Mouse (Mus musculus): ENCODE results near the gene Gm20878. TPM values are rescaled to one million over a fixed set of nuclear protein-coding genes. Genes with fewer than 3 reads are reported as not detected.
"Not testable (repeated sequence)": the region's sequence is repeated elsewhere in the genome, so short reads cannot be mapped to it uniquely, and the experiment has no call there.

The Gm20878 gene
- 10 to 100 TPM; 17.6 to 29.5 (median 18.1) TPM for total RNA-seq (2022)

DNA sequence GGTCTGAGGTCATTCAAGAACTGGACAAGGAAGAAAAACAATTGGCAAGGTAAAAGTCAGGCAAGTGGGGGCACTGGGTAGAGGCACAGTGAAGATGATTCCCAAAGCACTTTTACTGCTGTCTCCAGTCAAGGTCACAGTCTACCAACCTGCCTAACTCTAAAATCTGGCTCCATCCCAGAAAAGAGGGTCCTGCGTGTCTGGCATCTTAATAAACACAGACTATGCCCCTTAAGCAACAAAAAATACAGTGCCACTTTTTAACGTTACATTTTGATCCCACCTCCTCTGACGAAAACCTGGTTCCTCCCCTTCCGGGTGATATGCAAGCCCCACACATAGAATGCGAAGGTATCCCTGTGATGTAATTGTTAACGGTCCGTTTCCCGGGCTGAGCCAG lies at the start of gene Gm20878:
TSS of gene Gm20878 (plus strand) at position 301 of the 400 bp plus-strand sequence.
- DNase-seq (ENCODE audit: low spot score in 2 of 2) = not testable (repeated sequence)

DNA sequence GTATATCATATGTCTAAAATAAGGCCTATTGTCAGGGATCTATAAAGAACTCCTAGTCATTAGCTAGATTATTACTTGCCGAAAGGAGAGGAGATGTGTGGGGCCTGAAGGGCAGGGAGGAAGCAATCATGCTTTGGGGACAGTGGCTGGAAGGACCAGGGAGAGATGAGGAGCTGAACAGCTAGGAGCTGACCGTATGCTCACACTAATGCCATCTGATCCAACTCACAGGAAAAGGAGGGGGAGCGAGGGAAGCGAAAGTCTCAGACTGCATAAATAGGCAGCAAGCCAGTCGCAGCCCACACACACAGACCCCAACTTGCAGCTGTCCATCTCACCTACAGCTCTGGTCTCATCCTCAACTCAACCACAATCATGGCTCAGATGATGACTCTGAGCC lies 38.1 kb upstream of the Gm20878 start, which contains the start of gene Gm21541:
TSS of gene Gm21541 (plus strand) at position 301 of the 400 bp plus-strand sequence.
- not testable (repeated sequence) for DNase-seq (ENCODE audit: low spot score in 2 of 2)

DNA sequence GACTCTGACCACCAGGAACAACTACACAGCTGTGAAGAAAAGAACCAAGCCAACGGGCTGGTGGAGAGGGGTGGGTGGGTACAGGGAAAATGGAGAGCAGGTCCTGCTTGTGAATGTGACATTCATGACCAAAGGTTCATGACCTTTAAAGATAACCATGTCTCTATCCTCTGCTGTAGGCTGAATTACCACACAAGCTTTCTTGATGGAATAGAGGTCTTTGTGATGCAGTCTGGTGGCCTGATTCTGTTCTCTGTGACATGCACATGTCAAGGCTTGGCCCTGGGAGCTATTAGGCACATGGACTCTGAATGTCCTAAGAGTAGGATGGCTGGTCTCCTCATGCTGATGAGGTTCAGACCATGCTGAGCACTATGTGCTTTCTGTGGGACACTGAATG lies 24.4 kb downstream of the Gm20878 start, which contains the start of gene Fam205a4:
TSS of gene Fam205a4 (plus strand) at position 301 of the 400 bp plus-strand sequence.
- DNase-seq (ENCODE audit: low spot score in 2 of 2) = not testable (repeated sequence)

Other genes starting within 250 kb of the Gm20878 start
- gene Cntfr, start 244.5 kb upstream of the Gm20878 start, total RNA-seq (2022) = 10 to 100 TPM; 84.3 to 93.9 (median 90.2) TPM
- 10 to 100 TPM; 39.9 to 44.4 (median 41.6) TPM for gene Il11ra1, start 241.6 kb upstream of the Gm20878 start, total RNA-seq (2022)
- gene Rpp25l, start 228.0 kb upstream of the Gm20878 start, total RNA-seq (2022) = 10 to 100 TPM; 25.7 to 31.7 (median 30.2) TPM
- 100 to 1,000 TPM; 141 to 156 (median 152) TPM for gene Dctn3, start 218.4 kb upstream of the Gm20878 start, total RNA-seq (2022)
- gene Arid3c, start 210.4 kb upstream of the Gm20878 start, total RNA-seq (2022) = not detected
- gene Galt, start 186.3 kb upstream of the Gm20878 start, total RNA-seq (2022) = 10 to 100 TPM; 52.0 to 67.1 (median 53.6) TPM
- 10 to 100 TPM; 37.7 to 46.8 (median 40.6) TPM for gene Sigmar1, start 185.4 kb upstream of the Gm20878 start, total RNA-seq (2022)
- gene Ccl27a, start 167.3 kb upstream of the Gm20878 start, total RNA-seq (2022) = 100 to 1,000 TPM; 121 to 139 (median 130) TPM
- gene Gm21541, start 38.0 kb upstream of the Gm20878 start, total RNA-seq (2022) = not detected
- 1 to 10 TPM; 1.0 to 2.2 (median 1.4) TPM for gene Fam205a4, start 24.5 kb downstream of the Gm20878 start, total RNA-seq (2022)
- gene Gm21093, start 93.2 kb downstream of the Gm20878 start, total RNA-seq (2022) = 1 to 10 TPM; 1.6 to 3.8 (median 2.9) TPM
- gene Gm3893, start 149.6 kb downstream of the Gm20878 start, total RNA-seq (2022) = not detected
- 10 to 100 TPM in 3 of 4 experiments, not detected in 1; 14.1 to 17.8 (median 15.9) TPM for gene Gm13304, start 173.2 kb downstream of the Gm20878 start, total RNA-seq (2022)
- gene Gm13306, start 211.9 kb downstream of the Gm20878 start, total RNA-seq (2022) = 10 to 100 TPM in 1 of 4 experiments, 1 to 10 TPM in 3; 5.1 to 15.5 (median 8.6) TPM
- 1 to 10 TPM in 3 of 4 experiments, under 1 TPM in 1; 0.50 to 2.0 (median 1.3) TPM for gene Gm13305, start 227.0 kb downstream of the Gm20878 start, total RNA-seq (2022)